Mouse (Mus musculus): Measurements from ENCODE around the gene A4galt. TPM values are rescaled to one million over a fixed set of nuclear protein-coding genes. Genes with fewer than 3 reads are reported as not detected.

Gene A4galt
- polyA plus RNA-seq, 1 experiment from 2014 or later: 0.77 TPM

DNA sequence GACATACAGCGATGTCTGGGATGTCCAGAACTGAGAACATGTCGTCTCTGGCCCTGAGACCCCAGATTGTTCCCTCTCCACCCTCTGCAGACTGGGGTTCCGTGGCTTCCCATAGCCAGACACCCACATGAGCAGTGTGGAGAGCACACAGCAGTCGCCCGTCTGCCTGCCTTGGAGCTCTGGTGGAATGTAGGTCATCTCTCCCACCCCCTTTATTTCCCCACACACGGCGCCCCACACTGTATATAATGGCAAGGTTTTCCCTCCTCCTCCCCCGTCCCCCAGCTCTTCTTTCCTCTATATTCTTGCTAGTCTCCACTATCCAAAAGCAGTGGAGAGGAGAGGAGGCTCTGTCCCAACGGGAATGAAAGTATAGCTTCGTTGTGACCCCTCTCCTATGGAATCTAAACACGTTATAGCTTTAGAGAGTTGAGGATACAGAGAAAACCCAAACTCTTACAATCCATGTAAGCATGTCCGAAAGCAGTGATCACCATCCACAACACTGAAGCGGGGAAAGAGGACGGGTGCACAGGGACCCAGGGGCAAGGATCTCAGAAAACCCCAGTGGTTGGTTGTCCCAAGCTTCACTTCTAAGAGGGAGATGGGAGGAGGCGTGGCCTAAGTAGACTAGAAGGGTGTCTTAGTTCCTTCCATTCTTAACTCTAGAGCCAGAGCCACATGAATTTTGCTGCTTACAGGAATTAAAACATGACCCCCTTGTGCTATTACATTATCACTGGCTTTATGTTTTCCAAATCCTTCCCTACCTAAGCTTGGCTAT is 13.9 kb downstream of the A4galt start:
- H3K4me1 ChIP-seq: peaks cover 4% of the 10 kb centered on the region; the same call in 1 of the 2 replicates
- no peaks in the 10 kb centered on the region for H3K9me3 ChIP-seq
- H3K36me3 ChIP-seq (replicated peaks): no peaks in the 10 kb centered on the region
- 69% methylated on average over 15 of the region's 15 CpGs for WGBS
- DNase-seq (ENCODE audit: low spot score): no peak
- no peaks in the 10 kb centered on the region for H3K27me3 ChIP-seq (replicated peaks; ENCODE audit: low read depth, poor library complexity, severe bottlenecking)
- H3K27ac ChIP-seq (replicated peaks): no peak overlapping the region
- H3K4me3 ChIP-seq: no peak overlapping the region

DNA sequence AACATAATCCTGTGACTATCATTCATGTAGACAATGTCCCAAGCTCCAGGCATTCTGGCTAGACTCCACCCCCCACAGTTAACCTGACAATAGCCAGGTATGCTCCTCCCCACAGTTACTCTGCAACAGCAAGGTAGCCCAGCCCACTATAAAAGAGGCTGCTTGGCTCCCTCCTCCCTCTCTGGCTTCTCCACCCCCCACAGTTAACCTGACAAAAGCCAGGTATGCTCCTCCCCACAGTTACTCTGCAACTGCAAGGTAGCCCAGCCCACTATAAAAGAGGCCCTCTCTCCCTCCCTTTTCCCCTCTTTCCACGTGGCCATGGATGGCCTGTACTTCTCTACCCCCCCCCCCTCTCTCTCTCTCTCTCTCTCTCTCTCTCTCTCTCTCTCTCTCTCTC is 14.8 kb downstream of the A4galt start:
- WGBS: 0% methylated on average over 1 of the region's 1 CpGs
- no peaks in the 10 kb centered on the region for H3K27me3 ChIP-seq (replicated peaks; ENCODE audit: low read depth, poor library complexity, severe bottlenecking)
- H3K4me3 ChIP-seq: no peak overlapping the region
- H3K4me1 ChIP-seq: peaks cover 4% of the 10 kb centered on the region; the same call in 1 of the 2 replicates
- DNase-seq (ENCODE audit: low spot score): no peak
- H3K36me3 ChIP-seq (replicated peaks): no peaks in the 10 kb centered on the region
- no peak overlapping the region for H3K27ac ChIP-seq (replicated peaks)
- H3K9me3 ChIP-seq: no peaks in the 10 kb centered on the region

GRCm38 (mm10) chr15:83233219-83233992 is 18.2 kb downstream of the A4galt start:
- Histone ChIP-seq H3K27ac (replicated peaks) (no peak overlapping the region), H3K4me1 (peaks cover 4% of the 10 kb centered on the region; the same call in 1 of the 2 replicates), H3K9me3 (no peaks in the 10 kb centered on the region), H3K27me3 (replicated peaks; ENCODE audit: low read depth, poor library complexity, severe bottlenecking) (no peaks in the 10 kb centered on the region), H3K36me3 (replicated peaks) (no peaks in the 10 kb centered on the region), H3K4me3 (no peak overlapping the region)
- no peak for DNase-seq (ENCODE audit: low spot score)
- 84% methylated on average over 4 of the region's 4 CpGs for WGBS

GRCm38 (mm10) chr15:83227559-83227958 is 24.0 kb downstream of the A4galt start:
- H3K27me3 ChIP-seq (replicated peaks; ENCODE audit: low read depth, poor library complexity, severe bottlenecking): no peaks in the 10 kb centered on the region
- no peak for DNase-seq (ENCODE audit: low spot score)
- H3K4me3 ChIP-seq: no peak overlapping the region
- 94% methylated on average over 10 of the region's 10 CpGs for WGBS
- no peak overlapping the region for H3K27ac ChIP-seq (replicated peaks)
- H3K36me3 ChIP-seq (replicated peaks): no peaks in the 10 kb centered on the region
- H3K9me3 ChIP-seq: no peaks in the 10 kb centered on the region
- H3K4me1 ChIP-seq: peaks cover 27% of the 10 kb centered on the region

- no peaks in the 10 kb centered on the region for H3K9me3 ChIP-seq
- no peaks in the 10 kb centered on the region for H3K27me3 ChIP-seq (replicated peaks; ENCODE audit: low read depth, poor library complexity, severe bottlenecking)
- 84% methylated on average over 5 of the region's 5 CpGs for WGBS
- H3K4me3 ChIP-seq: no peak overlapping the region
- no peak overlapping the region for H3K27ac ChIP-seq (replicated peaks)
- no peak for DNase-seq (ENCODE audit: low spot score)
- H3K4me1 ChIP-seq: peaks cover 28% of the 10 kb centered on the region
- H3K36me3 ChIP-seq (replicated peaks): no peaks in the 10 kb centered on the region
These were observed 24.7 kb downstream of the A4galt start for GRCm38 (mm10) chr15:83226871-83227270.

- DNase-seq (ENCODE audit: low spot score): no peak
- 91% methylated on average over 9 of the region's 9 CpGs for WGBS
- H3K4me1 ChIP-seq: peaks cover 28% of the 10 kb centered on the region
- H3K4me3 ChIP-seq: no peak overlapping the region
- H3K9me3 ChIP-seq: no peaks in the 10 kb centered on the region
- no peaks in the 10 kb centered on the region for H3K27me3 ChIP-seq (replicated peaks; ENCODE audit: low read depth, poor library complexity, severe bottlenecking)
- no peaks in the 10 kb centered on the region for H3K36me3 ChIP-seq (replicated peaks)
- no peak overlapping the region for H3K27ac ChIP-seq (replicated peaks)
These were observed 25.3 kb downstream of the A4galt start for GRCm38 (mm10) chr15:83226066-83226834.

DNA sequence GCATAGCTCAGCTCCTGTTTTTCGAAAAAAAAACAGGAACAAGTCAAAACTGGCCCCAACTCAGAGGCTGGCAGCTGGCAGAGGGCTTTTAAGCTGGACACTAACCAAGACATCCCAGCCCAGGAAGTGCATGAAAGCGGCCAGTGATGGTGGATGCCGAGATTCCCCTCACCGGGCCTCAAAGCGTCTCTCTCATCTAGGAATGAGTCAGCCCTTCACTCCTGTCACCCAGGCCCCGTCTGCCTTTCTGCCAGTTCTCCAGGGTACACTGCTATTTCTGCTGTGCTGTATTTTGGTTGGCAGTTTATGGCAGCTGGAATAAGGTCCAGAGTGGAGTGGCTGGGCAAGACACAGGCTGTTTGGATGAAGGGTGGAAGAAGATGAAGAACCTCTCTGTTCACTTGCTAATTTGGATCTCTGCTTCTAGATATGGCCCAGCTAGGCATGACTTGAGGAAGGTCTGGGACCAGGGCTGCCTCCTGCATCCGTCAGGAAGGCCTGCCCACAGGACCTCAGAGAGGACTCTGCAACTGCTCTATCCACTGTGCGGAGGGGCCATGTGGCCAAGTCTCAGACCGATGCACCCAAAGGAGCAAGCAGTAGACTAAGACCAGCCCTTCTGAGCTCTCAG is 27.3 kb downstream of the A4galt start:
- 57% methylated on average over 9 of the region's 9 CpGs for WGBS
- no peaks in the 10 kb centered on the region for H3K27me3 ChIP-seq (replicated peaks; ENCODE audit: low read depth, poor library complexity, severe bottlenecking)
- no peaks in the 10 kb centered on the region for H3K36me3 ChIP-seq (replicated peaks)
- peaks cover 28% of the 10 kb centered on the region for H3K4me1 ChIP-seq
- peak; percentile 20 for DNase-seq (ENCODE audit: low spot score)
- H3K9me3 ChIP-seq: no peaks in the 10 kb centered on the region
- peak overlapping the region; percentile 25; the same call in 1 of the 2 replicates for H3K4me3 ChIP-seq
- H3K27ac ChIP-seq (replicated peaks): peak overlapping the region; percentile 83

DNA sequence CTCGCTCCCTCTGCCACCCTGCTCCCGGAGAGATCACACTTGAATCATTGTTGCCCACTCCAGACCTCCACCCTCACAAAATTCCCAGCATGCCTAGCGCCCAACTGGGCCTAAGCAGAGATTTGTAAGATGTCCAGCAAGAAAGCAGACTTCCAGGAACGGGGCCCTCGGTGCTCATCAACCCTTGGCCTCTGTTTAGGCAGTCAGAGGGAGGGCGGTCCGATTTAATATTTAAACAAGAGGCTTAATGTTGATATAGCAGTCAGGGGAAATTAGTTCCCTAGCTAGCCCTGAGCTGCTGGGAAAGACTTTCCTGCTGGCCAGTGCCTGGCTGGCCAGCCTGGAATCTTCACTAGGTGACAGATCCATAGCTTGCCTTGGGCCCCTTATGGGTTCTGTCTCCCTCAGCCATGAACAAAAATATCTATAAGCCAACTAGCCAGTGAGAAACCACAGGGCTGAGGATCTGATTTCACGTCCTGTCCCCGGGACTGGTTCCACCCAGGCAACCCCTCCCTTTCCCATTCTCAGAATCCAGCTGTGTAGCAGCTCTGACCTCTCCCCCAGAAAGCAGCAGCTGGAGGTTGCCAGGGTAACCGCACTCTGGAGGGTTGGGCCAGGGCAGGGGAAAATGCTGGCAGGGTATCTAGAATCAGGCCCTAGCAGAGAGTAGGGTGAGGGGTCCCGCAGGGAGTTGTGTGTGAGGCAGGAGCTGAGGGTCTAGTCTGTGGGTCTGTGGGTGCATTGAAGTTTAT is 28.2 kb downstream of the A4galt start:
- Histone ChIP-seq H3K27ac (replicated peaks) (peak overlapping the region; percentile 83), H3K27me3 (replicated peaks; ENCODE audit: low read depth, poor library complexity, severe bottlenecking) (no peaks in the 10 kb centered on the region), H3K4me1 (peaks cover 28% of the 10 kb centered on the region), H3K9me3 (no peaks in the 10 kb centered on the region), H3K36me3 (replicated peaks) (no peaks in the 10 kb centered on the region), H3K4me3 (peak overlapping the region; percentile 25; the same call in 1 of the 2 replicates)
- WGBS: 44% methylated on average over 11 of the region's 11 CpGs
- peak; percentile 87 for DNase-seq (ENCODE audit: low spot score)

DNA sequence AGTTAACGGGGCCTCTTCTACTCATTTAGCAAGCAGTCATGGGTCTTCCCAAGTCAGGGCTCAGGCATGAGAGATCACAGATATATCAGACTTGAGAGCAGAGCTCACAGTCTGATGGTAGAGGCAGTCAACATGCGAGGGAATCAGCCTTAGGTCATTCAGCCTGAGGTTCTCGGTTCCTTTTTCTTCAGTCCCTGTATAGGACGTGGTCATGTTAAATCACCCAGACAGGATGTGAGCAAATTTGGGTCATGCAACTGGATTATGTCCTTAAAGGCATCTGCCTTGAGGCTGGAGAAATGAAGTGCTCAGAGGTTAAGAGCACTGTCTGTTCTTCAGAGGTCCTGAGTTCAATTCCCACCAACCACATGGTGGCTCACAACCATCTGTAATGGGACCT is 29.9 kb downstream of the A4galt start:
- WGBS: 86% methylated on average over 4 of the region's 4 CpGs

GRCm38 (mm10) chr15:83220368-83221013 is 31.1 kb downstream of the A4galt start:
- no peak for DNase-seq (ENCODE audit: low spot score)
- Histone ChIP-seq H3K4me1 (peaks cover 40% of the 10 kb centered on the region), H3K9me3 (no peaks in the 10 kb centered on the region), H3K27me3 (replicated peaks; ENCODE audit: low read depth, poor library complexity, severe bottlenecking) (no peaks in the 10 kb centered on the region), H3K4me3 (no peak overlapping the region), H3K27ac (replicated peaks) (peak overlapping the region; percentile 63), H3K36me3 (replicated peaks) (no peaks in the 10 kb centered on the region)
- WGBS: 51% methylated on average over 9 of the region's 9 CpGs

More for the DNA sequence above, 29.9 kb downstream of the A4galt start:
- Histone ChIP-seq H3K4me3 (no peak overlapping the region), H3K36me3 (replicated peaks) (no peaks in the 10 kb centered on the region), H3K27ac (replicated peaks) (no peak overlapping the region), H3K9me3 (no peaks in the 10 kb centered on the region), H3K4me1 (peaks cover 28% of the 10 kb centered on the region), H3K27me3 (replicated peaks; ENCODE audit: low read depth, poor library complexity, severe bottlenecking) (no peaks in the 10 kb centered on the region)
- no peak for DNase-seq (ENCODE audit: low spot score)

Measured in embryonic facial prominence, embryonic 10.5 days (tissue).